Mouse (Mus musculus) cerebellum, adult 2 months (tissue): Measurements from ENCODE around the gene Fam122a. TPM values are rescaled to one million over a fixed set of nuclear protein-coding genes. Genes with fewer than 3 reads are reported as not detected.

ENCODE experiments used
- DNase-seq, 2 experiments: peaks; one replicate each; pipeline ENCODE4 v3.0.0; 2021
- H3K27ac ChIP-seq: fragments of 200-500 bp; 2 replicates; pipeline ENCODE4 v1.5.1; 2012; ENCODE audit warnings: low read length, control low read depth, inconsistent platforms; ENCODE audit not compliant: insufficient read depth
- H3K27me3 ChIP-seq: fragments of 200-500 bp; 2 replicates; pipeline ENCODE4 v1.6.1; 2012; ENCODE audit warnings: inconsistent platforms, mild to moderate bottlenecking, low read length, moderate library complexity; ENCODE audit not compliant: control insufficient read depth, insufficient read depth
- H3K4me1 ChIP-seq: fragments of 200-500 bp; 2 replicates; pipeline ENCODE4 v1.6.1; 2011; ENCODE audit warnings: low read length; ENCODE audit not compliant: control insufficient read depth, insufficient read depth
- H3K4me3 ChIP-seq: fragments of 200-500 bp; replicated peaks from 2 replicates; pipeline ENCODE3; 2011; ENCODE audit warnings: mild to moderate bottlenecking, low read depth, low read length, control low read depth; ENCODE audit not compliant: insufficient read depth
- CTCF ChIP-seq: fragments of 200-500 bp; IDR thresholded peaks from 2 replicates; pipeline ENCODE4 v1.5.1; 2011; ENCODE audit warnings: low read depth, mild to moderate bottlenecking, control low read depth, low read length, moderate library complexity, borderline replicate concordance; ENCODE audit not compliant: insufficient read depth
- POLR2A ChIP-seq: fragments of 200-500 bp; IDR thresholded peaks from 2 replicates; pipeline ENCODE4 v1.6.1; 2011; ENCODE audit warnings: low read length, control low read depth, borderline replicate concordance; ENCODE audit not compliant: insufficient read depth
- WGBS: fragments of 180-500 bp; shearing (Covaris S2); methylation state at CpG from one replicate; pipeline ENCODE4 v1.1.7; 2018; 5-methylcytosine and 5-hydroxymethylcytosine counted together
- polyA plus RNA-seq: library from polyadenylated mRNA; depleted of rRNA; stranded (reverse); fragments of >200 nt; gene quantifications from 2 replicates; pipeline ENCODE4 v1.2.3, GENCODE M21; 2012

Gene Fam122a
- polyA plus RNA-seq, 1 experiment: 25.1 TPM

DNA sequence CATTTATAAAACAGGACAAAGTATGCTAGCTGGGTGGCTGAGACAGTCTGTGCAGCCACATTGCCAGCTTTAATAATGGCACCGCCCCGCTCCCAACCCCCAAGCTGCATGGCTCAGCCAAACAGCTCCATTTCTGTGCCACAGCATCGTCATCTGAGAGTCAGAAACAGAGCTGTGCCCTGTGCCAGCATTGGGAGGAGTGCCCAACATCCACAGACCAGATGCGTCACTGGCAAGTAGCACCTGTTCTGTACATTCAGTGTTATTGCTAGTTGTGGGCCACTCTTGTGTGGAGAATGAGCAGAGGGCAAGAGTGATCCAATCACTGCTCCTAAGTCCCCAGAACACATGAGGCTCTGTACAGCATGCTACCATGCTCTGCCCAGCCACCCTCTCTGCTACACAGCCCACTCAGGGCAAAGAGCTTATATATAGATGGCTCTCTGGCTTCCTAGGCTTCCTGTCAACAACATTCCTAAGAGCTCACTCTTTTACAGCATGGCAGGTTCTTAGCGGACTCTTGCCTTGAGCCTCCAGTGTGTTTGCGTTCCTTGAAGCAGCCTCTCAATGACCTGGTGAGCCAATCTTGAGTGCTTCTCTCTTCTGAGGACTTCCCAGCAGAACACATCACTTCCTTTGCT is 20.4 kb downstream of the Fam122a start:
- H3K27ac ChIP-seq: no peak overlapping the region
- no peak for TF ChIP-seq POLR2A
- TF ChIP-seq CTCF: no peak
- peaks cover 23% of the 10 kb centered on the region for H3K4me1 ChIP-seq
- no peaks in the 10 kb centered on the region for H3K27me3 ChIP-seq
- DNase-seq: peak; percentile 38 to 53
- H3K4me3 ChIP-seq: no peak overlapping the region
- 45% methylated on average over 6 of the region's 6 CpGs for WGBS

- H3K4me1 ChIP-seq: peaks cover 27% of the 10 kb centered on the region
- DNase-seq: no peak
- H3K4me3 ChIP-seq: no peak overlapping the region
- TF ChIP-seq CTCF (no peak), POLR2A (no peak)
- WGBS: 73% methylated on average over 6 of the region's 6 CpGs
- H3K27ac ChIP-seq: no peak overlapping the region
- H3K27me3 ChIP-seq: no peaks in the 10 kb centered on the region
Observed at GRCm38 (mm10) chr19:24455249-24455960, 21.8 kb downstream of the Fam122a start.

DNA sequence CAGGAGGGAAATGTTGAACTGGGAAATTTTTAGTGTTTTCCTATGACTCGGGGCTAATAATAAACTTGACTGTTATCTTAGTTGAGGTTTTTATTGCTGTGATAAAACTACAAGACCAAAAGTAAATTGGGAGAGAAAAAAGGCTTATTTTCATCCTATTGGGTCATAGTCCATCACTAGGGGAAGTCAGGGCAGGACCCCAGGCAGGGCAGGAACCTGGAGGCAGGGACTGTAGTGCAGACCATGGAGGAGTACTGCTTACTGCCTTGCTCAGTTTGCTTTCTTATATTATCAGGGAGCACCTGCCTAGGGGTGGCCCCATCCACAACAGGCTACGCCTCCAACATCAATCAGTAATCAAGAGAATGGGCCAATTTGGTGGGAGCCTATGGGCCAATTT is 22.7 kb downstream of the Fam122a start:
- DNase-seq: no peak
- Histone ChIP-seq H3K4me1 (peaks cover 27% of the 10 kb centered on the region), H3K27ac (no peak overlapping the region), H3K27me3 (no peaks in the 10 kb centered on the region), H3K4me3 (no peak overlapping the region)
- 90% methylated on average over 2 of the region's 2 CpGs for WGBS
- TF ChIP-seq POLR2A (no peak), CTCF (no peak)

DNA sequence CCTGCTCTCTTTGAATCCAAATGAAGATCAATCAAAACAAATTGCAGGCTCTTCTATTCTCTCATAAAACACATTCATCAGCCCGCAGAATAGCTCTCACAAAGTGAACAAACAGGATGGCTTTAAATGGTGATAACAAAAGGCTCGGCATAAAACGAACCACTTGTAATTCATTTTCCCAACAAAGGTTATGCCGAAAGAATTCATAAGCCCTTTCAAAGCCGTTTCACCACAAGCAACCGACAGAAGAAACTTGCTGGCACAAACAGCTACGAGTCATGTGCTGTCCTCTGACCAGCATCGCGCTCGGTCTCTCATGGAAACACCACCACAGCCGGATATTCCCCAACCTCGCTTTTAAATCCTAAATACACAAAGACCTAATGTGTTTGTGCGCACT is 23.8 kb downstream of the Fam122a start:
- no peaks in the 10 kb centered on the region for H3K27me3 ChIP-seq
- 22% methylated on average over 13 of the region's 13 CpGs for WGBS
- H3K4me3 ChIP-seq: peak overlapping the region; percentile 26
- DNase-seq: peak; percentile 31 to 37
- H3K27ac ChIP-seq: no peak overlapping the region
- peaks cover 27% of the 10 kb centered on the region for H3K4me1 ChIP-seq
- no peak for TF ChIP-seq POLR2A
- no peak for TF ChIP-seq CTCF

DNA sequence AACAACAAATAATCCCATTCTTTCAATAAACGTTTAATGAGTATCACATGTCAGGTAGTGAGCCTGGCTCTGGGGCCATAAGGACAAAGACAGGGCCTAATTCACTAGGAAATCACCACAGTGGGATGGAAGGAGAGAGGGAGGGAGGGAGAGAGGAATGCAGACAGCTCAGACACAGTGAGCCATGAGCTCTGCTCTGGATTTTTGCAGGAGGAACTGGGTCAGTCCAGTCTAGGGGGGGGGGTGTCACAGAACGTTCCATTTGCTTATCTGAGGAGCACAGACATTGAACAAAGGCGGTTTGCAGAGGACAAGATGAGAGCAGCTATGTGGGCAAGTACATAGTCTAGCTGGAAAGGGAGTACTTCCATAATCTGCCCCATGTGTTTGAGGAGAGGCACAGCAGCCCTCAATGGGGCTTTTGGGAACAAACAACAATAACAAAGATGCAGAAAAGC is 24.7 kb downstream of the Fam122a start:
- WGBS: 25% methylated on average over 3 of the region's 3 CpGs
- Histone ChIP-seq H3K27me3 (no peaks in the 10 kb centered on the region), H3K27ac (no peak overlapping the region), H3K4me3 (no peak overlapping the region), H3K4me1 (peaks cover 27% of the 10 kb centered on the region)
- TF ChIP-seq POLR2A (no peak), CTCF (no peak)
- DNase-seq: peak; percentile 33 to 48

- TF ChIP-seq CTCF (no peak), POLR2A (no peak)
- Histone ChIP-seq H3K4me3 (no peak overlapping the region), H3K27me3 (no peaks in the 10 kb centered on the region), H3K27ac (no peak overlapping the region), H3K4me1 (peaks cover 24% of the 10 kb centered on the region)
- no peak for DNase-seq
- WGBS: 87% methylated on average over 3 of the region's 3 CpGs
Observed at GRCm38 (mm10) chr19:24451626-24452025, 25.5 kb downstream of the Fam122a start.

DNA sequence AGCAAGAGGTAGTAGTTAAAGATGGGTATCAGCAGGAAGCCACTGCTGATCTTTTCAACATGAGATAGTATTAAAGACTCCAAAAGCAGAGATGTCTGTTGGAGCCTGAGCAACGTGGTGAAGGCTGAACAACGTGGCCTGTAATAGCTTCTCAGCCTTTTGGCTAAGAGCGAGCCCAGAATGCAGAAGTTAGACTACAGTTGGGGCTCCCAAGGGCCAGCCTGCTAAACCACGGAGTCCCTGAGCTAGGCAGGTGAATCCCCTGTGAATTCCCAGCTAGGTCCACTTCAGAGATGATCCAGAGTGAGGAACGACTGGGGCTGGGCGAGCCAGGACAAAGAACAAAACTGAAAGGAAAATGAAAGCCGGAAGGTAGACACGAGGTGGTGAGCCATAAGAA is 26.4 kb downstream of the Fam122a start:
- H3K27ac ChIP-seq: no peak overlapping the region
- TF ChIP-seq CTCF (no peak), POLR2A (no peak)
- DNase-seq: no peak
- H3K4me3 ChIP-seq: no peak overlapping the region
- peaks cover 18% of the 10 kb centered on the region for H3K4me1 ChIP-seq
- WGBS: 93% methylated on average over 8 of the region's 8 CpGs
- H3K27me3 ChIP-seq: no peaks in the 10 kb centered on the region

DNA sequence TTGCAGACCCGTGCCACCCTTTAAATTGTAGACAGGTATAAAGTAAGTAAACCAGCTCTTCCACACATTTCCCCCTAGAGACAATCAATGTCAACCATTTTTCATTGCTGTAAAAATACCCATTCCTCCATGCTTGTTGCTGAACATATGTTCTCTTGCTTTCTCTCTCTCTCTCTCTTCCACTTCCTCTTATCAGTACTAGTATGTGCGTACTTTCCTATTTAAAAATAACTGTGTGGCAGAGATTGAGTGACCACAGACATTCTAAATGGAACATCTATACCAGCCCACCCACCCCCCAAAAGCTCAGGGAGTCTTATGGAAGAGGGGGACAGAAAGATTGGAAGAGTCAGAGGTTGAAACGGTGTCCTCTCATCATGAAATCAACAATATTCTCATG is 32.8 kb downstream of the Fam122a start:
- no peaks in the 10 kb centered on the region for H3K4me1 ChIP-seq
- no peaks in the 10 kb centered on the region for H3K27me3 ChIP-seq
- WGBS: 92% methylated on average over 3 of the region's 3 CpGs
- TF ChIP-seq POLR2A (no peak), CTCF (no peak)
- no peak for DNase-seq
- no peak overlapping the region for H3K4me3 ChIP-seq
- no peak overlapping the region for H3K27ac ChIP-seq
